Mouse (Mus musculus): ENCODE measurements around the gene Lyrm7. TPM values are rescaled to one million over a fixed set of nuclear protein-coding genes. Genes with fewer than 3 reads are reported as not detected.

Gene Lyrm7
- total RNA-seq, 2 experiments from 2014 or later = 30.9 to 34.4 TPM

DNA sequence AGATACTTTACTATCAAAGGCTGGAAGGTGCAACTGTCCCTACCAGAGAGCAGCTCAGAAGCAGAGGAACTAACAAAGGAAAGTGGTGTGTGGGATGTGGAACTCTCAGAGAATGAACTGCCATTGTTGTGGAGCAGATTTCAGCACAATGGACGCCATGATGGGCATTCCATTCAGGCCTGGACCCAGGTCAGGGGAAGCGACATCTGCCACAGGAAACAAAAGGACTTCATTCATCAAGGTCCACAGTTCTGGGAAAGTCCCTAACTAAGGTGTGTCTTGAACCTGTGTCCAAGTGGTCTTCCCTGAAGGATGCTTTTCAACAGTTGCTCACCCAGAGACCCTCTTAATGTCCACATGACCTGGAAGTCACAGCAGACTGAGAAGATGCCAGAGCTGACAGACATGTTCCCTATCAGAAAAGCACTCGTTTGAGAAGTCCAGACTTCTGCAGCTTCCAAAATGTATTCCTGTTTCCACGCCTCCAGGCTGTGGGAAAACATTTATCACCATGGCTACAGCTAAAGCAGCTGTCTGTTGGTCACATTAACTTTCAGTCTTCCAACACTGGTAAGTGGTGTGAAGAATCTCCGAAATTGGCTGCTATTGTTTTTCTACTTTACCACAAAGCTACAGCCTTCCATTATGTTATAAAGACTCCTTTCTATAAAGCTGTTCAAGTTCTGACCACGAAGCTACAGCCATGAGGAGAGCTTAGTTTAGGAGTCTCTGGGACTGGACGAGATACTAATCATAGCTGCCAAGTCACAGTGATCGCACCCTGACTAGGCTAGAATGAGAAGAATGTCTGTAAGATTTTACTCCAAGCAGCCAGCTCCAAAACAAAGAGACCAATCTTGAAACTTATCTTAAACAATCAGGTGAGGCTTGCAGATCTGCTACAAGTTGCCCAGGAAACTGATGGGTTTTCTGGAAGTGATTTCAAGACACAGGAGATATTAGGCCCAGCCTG lies 15.0 kb downstream of the Lyrm7 start:
- DNase-seq = peak; percentile 18 to 24

DNA sequence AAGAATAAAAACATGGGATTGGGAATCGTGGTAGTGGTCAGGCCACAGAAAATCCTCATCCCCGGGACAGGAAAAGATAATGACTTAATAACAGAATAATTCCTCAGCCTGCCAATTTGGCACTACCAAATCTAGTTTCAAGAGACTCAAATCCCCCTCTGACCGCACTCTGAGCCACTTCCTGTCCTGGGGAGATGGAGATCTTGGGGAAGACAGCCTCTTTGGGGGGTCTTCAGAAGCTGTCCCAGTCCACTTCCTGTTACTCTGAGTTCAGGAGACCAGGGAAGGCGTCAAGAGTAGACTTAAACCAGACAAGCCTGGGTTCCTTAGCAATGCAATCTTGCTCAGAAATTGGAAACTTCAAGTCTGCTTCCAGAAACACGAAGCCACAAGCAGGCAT lies 15.8 kb downstream of the Lyrm7 start:
- peak in 1 of 2 experiments; percentile 16 for DNase-seq

- DNase-seq = peak in 1 of 2 experiments; percentile 31
Observed at GRCm38 (mm10) chr11:54844424-54844823, 16.3 kb downstream of the Lyrm7 start.

GRCm38 (mm10) chr11:54840891-54841290 lies 19.8 kb downstream of the Lyrm7 start:
- no peak for DNase-seq

DNA sequence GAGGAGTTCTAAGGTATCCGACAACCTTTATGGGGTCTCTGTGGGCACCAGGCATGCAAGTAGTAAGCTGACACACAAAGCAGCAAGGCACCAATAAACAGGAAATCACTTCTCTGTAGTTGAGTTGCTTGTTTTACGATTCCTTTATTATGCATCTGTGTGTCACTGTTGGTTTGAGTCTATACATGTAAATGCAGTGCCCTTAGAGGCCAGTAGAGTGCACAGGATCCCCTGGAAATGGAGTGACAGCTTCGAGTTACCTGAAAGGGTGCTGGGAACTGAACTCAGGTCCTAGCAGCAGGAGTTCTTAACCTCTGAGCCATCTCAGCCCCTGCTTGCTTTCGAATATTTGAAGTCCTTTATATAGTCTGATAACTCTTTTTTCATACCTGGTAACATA lies 21.0 kb downstream of the Lyrm7 start:
- DNase-seq = no peak

DNA sequence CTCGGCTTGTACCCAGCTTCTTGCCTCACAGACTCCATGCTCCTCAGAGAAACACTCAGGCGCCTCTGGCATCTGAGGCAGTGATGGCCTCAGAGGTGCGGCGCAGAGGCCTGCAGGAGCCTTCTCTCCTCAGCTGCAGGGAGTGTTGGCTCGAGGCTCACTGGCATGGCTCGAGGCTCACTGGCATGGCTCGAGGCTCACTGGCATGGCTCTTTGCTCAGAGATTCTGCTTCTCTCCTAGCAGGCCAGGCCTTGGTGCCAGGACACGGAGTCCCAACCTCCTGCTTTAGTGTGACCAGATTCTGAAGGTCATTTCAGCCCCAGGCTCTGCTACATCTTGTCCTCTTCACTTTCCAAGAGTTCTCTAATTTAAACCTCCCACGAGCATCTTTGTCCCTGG lies 24.6 kb downstream of the Lyrm7 start:
- DNase-seq = peak; percentile 28 to 42

DNA sequence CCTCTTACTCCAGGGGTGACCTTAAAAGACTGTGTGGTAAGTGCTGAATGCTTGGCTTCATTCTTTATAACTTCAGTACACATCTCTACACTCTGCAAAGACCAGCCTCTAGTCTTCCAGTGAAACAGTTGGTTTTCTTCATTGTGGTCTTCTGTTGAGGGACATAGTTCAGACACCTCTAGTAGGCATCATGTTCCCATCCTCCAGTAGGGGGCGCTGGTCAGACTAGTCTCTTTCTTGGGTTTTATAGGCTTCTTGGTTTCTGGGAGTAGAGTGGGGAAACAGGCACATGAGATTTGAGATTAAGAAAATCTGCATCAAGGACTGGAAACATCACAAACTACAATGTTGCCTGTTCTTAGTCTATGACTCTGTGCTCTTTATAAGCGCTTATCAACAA lies 26.1 kb downstream of the Lyrm7 start:
- no peak for DNase-seq

DNA sequence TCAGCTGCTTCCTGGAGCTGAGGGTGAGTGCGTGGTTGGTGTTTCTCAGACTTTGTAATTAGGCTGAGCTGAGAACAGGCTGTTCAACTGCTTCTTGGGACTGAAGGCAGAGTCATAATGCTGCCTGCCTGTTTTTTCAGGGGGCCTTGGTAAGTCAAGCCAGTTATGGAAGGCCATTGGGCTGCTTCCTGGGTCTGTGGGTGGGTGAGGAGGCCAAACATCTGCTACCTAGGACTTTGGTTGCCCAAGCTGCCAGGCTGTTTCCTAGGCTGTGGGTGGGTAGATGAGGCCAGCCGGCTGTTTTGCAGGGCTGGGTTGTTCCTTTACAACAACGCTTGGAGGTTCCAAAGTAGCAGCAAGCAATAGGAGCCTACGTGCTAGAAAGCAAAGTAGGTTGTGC lies 26.9 kb downstream of the Lyrm7 start:
- DNase-seq = no peak

GRCm38 (mm10) chr11:54826819-54827218 lies 33.9 kb downstream of the Lyrm7 start:
- DNase-seq = no peak

DNA sequence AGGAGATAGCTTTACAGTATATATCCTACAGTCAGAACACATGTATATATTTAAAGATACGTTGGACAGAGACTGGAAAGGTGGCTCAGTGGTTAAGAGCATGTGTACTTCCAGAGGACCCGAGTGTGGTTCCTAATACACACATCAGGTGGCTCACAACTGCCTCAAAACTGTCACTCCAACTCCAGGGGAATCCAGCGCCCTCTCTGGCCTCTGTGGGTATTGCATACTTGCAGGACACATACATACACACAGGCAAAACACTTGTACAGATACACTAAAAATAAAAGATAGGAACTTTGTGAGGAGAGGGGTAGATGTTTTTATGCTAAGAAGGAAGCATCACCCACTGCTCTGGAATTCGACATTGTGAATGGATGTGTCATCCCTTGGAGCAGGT lies 34.9 kb downstream of the Lyrm7 start:
- no peak for DNase-seq

GRCm38 (mm10) chr11:54823467-54823866 lies 37.2 kb downstream of the Lyrm7 start:
- DNase-seq = no peak

DNA sequence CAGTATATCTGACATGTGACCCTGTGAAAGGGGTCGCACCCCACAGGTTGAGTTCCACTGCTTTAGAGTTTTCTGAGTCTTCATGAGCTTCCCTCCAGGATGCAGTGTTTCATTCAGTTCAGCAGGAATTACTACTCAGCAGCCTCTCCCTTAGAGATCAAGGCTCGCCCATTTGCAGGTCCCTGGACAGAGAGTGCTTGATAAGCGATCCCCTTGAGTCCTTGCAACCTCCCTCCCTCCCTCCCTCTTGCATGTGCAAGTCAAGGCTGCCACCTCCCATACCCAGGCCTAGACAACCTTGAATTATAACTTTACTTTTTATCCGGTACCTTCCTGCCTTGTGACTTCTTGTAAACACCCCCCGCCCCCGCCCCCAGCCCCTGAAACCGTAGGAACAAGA lies 41.2 kb downstream of the Lyrm7 start:
- no peak for DNase-seq

GRCm38 (mm10) chr11:54817449-54817848 lies 43.3 kb downstream of the Lyrm7 start:
- DNase-seq = no peak

- DNase-seq = no peak
Observed at GRCm38 (mm10) chr11:54815659-54816058, 45.1 kb downstream of the Lyrm7 start.

DNA sequence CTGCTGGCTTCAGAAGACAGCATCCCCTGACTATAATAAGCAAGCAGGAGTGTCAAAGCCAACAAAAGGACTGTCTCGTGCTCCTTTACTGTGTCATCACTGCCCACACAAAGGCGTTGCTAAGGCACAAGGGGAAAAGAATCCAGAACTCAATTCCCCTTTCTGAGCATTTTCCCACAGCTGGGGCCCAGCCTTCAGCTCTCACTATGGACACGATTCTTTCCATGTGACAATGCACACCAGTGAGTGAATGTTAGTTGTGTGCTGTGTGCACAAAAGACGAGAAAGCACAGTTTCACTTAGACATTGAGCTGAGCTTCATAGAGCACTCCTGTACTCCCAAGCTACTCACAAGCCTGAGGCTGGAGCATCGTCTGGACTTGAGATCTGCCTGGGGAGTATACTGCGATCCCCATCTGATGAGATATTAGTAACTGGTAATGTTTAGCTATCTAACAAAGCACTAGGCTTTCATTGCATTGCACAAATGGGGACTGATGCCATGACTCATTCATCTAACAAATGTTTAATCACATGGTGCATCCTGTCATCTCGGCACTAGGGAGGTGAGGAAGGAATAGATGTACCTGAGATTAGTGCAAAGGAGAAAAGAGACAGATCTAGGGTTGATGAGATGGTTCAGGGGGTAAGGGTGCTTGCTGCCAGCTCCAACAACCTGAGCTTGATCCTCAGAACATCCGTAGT lies 47.8 kb downstream of the Lyrm7 start:
- peak in 1 of 2 experiments; percentile 45 for DNase-seq

GRCm38 (mm10) chr11:54812314-54812713 lies 48.4 kb downstream of the Lyrm7 start:
- DNase-seq = no peak

GRCm38 (mm10) chr11:54811054-54811453 lies 49.7 kb downstream of the Lyrm7 start:
- DNase-seq = no peak

GRCm38 (mm10) chr11:54809582-54809981 lies 51.1 kb downstream of the Lyrm7 start:
- no peak for DNase-seq

DNA sequence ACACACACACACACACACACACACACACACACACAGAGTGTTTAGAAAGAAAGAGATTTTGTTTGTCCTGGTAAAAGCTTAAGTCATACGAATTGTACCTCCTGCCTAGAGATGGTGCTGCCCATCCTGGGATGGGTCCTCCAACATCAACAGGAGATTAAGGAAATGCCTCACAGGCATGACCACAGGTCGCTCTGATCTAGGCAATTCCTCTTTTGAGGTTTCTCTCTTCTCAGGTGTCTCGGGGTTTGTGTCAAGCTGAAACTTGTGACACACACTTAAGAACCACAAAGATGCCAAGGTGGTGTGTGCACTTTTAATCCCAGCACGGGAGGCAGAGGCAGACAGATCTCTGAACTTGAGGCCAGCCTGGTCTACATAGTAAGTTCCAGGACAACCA lies 52.5 kb downstream of the Lyrm7 start:
- DNase-seq = no peak

DNA sequence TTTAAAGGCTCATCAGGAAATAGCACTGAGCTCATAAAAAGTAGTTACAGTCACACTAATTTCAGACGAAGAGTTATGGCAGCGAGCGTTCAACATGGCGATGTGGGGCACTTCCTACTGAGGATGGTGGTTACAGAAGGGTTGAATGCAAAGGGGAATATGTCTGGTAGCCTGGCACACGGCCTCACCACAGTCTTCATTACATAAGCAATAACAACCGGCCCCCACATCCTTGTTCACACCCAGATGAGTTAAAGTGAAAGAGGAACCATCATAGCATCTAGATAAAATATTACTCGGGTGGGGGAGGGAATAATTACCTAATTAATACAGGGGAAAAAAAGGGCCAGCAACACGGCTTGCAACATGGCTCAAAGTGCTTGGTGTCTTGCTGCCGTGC lies 53.0 kb downstream of the Lyrm7 start:
- peak in 1 of 2 experiments; percentile 56 for DNase-seq

DNA sequence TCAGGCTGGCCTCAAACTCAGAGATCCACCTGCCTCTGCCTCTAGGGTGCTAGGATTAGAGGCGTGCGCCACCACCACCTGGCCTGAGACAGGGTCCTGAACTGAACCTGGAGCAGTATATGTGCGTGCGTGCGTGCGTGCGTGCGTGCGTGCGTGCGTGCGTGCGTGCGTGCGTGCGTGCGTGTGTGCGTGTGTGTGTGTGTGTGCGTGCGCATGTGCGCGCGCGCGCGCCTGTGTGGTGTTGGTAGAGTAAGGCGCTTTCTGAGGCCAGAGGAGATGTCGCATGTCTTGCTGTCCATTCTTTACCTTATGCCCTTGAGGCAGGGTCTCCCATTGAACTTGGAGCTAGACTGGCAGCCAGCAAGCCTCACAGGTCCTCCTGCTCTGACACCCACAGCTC lies 53.8 kb downstream of the Lyrm7 start:
- no peak for DNase-seq

DNA sequence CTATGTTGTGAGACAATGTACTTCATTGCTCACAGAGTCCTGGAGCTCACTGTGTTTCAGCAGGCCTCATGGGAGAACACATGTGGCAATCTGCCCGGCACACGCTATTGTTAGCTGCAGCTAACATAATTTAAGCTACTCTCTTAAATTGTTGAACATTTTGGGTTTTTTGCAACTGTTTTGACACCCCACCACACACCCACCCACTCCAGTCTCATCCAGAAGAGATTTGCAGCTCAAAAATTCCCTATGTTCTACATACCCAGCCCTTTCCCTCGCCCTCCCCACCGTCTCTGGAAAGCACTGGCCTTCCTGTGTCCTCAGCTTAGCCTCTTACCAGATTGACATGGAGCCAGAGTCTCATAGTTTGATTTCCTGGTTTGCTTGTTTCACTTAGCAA lies 55.5 kb downstream of the Lyrm7 start:
- DNase-seq = peak; percentile 89 to 90

- DNase-seq = no peak
Observed at GRCm38 (mm10) chr11:54802621-54803020, 58.1 kb downstream of the Lyrm7 start.

All from heart, adult 18-20 months (tissue).